Mouse (Mus musculus) spleen, adult 2 months (tissue): Measurements from ENCODE around the gene Trabd. TPM values are rescaled to one million over a fixed set of nuclear protein-coding genes. Genes with fewer than 3 reads are reported as not detected.

Experiments used
- DNase-seq, 2 experiments: peaks; one replicate each; pipeline versions ENCODE4 v3.0.0 to v3.0.0-alpha.2; 2012 to 2021; ENCODE audit warnings: low spot score in 2 of 2, low read depth in 1 of 2
- H3K27ac ChIP-seq: fragments of 200-500 bp; 2 replicates; pipeline ENCODE4 v1.5.1; 2012; ENCODE audit warnings: low read length, inconsistent platforms; ENCODE audit not compliant: insufficient read depth
- H3K27me3 ChIP-seq: fragments of 200-500 bp; 2 replicates; pipeline ENCODE4 v1.6.1; 2012; ENCODE audit warnings: mild to moderate bottlenecking, moderate library complexity, low read length, inconsistent platforms; ENCODE audit not compliant: control insufficient read depth, insufficient read depth
- H3K36me3 ChIP-seq: fragments of 200-500 bp; 2 replicates; pipeline ENCODE4 v1.6.1; 2012; ENCODE audit warnings: mild to moderate bottlenecking, low read length, inconsistent platforms; ENCODE audit not compliant: control insufficient read depth, insufficient read depth
- H3K4me1 ChIP-seq: fragments of 200-500 bp; 2 replicates; pipeline ENCODE4 v1.6.1; 2011; ENCODE audit warnings: inconsistent platforms; ENCODE audit not compliant: control insufficient read depth, insufficient read depth, insufficient read length
- H3K4me3 ChIP-seq: fragments of 200-500 bp; 2 replicates; pipeline ENCODE4 v1.5.1; 2011; ENCODE audit warnings: mild to moderate bottlenecking, inconsistent platforms; ENCODE audit not compliant: insufficient read depth, insufficient read length; ENCODE audit errors: extremely low read depth
- CTCF ChIP-seq: fragments of 200-500 bp; IDR thresholded peaks from 2 replicates; pipeline ENCODE4 v1.5.1; 2011; ENCODE audit warnings: mild to moderate bottlenecking, inconsistent platforms; ENCODE audit not compliant: insufficient read depth, insufficient read length, insufficient replicate concordance; ENCODE audit errors: extremely low read depth
- POLR2A ChIP-seq: fragments of 200-500 bp; IDR thresholded peaks from 2 replicates; pipeline ENCODE4 v1.6.1; 2011; ENCODE audit warnings: low read depth, low read length, inconsistent platforms
- WGBS: fragments of 180-500 bp; shearing (Covaris S2); methylation state at CpG from one replicate; pipeline ENCODE4 v1.1.7; 2018; 5-methylcytosine and 5-hydroxymethylcytosine counted together
- polyA plus RNA-seq: library from polyadenylated mRNA; depleted of rRNA; stranded (reverse); fragments of >200 nt; gene quantifications from 2 replicates; pipeline ENCODE4 v1.2.3, GENCODE M21; 2012

Gene Trabd
- polyA plus RNA-seq, 1 experiment: 59.5 TPM

DNA sequence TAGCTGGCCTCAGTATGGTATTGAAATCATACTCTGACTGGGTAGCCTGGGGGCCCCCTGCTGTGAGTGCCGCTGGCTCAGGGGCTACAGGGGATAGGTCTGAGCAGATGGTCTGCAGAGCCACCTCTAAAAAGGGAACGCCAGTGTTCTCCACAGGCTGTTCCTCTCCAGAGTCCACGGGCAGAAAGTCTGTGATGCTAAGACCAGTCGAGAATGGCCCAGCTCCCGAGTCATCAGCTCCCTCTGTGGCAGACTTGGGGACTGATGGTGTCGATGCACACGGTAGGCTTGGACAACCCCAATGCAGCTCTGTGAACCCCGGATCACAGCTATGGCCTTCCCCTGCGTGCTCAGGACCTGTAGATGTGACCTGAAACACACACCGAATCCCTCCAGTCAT, 29.0 kb downstream of the Trabd start:
- WGBS: 88% methylated on average over 10 of the region's 10 CpGs
- Histone ChIP-seq H3K4me3 (no peak overlapping the region), H3K27ac (no peak overlapping the region), H3K36me3 (peaks cover 41% of the 10 kb centered on the region), H3K27me3 (no peaks in the 10 kb centered on the region), H3K4me1 (no peaks in the 10 kb centered on the region)
- TF ChIP-seq POLR2A (no peak), CTCF (no peak)
- no peak for DNase-seq

DNA sequence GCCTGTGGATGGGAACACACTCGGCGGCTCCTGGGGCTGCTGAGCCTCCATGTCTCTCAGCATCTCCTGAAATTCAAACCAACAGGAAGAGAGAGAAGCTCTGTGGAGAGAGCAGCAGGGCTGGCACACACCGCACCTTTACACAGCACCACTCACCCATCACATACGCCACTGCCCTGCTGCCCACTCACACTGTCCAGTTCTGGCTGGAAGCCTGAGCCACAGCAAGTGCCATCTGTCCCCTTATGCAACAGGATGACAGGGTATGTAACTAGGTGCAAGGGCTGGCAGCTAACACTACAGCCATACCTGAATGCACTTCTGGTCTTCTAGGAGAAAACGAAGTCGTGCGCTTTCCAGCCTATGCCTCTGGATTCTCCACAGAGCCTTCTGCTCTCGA, 29.5 kb downstream of the Trabd start:
- Histone ChIP-seq H3K36me3 (peaks cover 38% of the 10 kb centered on the region), H3K27ac (no peak overlapping the region), H3K4me3 (no peak overlapping the region), H3K27me3 (no peaks in the 10 kb centered on the region), H3K4me1 (no peaks in the 10 kb centered on the region)
- TF ChIP-seq CTCF (no peak), POLR2A (no peak)
- WGBS: 97% methylated on average over 8 of the region's 8 CpGs
- no peak for DNase-seq

DNA sequence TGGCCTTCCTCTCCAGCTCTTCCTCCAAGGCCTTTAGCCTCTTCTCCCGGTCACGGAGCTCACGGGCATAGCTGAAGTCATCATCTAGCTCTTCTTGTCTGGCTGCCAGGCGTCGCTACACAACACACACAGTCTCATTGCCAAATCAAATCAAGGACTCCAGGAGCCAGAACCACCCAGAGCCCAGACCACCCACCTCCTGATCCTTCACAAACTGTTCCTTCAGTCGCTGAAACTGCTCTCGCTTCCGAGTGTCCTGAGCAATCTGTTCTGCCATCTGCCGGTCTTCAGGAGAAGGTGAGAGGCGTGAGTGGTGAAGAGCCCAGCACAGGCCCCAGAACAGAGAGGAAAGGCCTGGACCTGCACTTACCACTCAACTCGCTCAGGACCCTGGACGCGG, 31.1 kb downstream of the Trabd start:
- Histone ChIP-seq H3K36me3 (peaks cover 39% of the 10 kb centered on the region), H3K27me3 (no peaks in the 10 kb centered on the region), H3K27ac (no peak overlapping the region), H3K4me1 (no peaks in the 10 kb centered on the region), H3K4me3 (no peak overlapping the region)
- DNase-seq: no peak
- TF ChIP-seq CTCF (no peak), POLR2A (no peak)
- 95% methylated on average over 13 of the region's 13 CpGs for WGBS

DNA sequence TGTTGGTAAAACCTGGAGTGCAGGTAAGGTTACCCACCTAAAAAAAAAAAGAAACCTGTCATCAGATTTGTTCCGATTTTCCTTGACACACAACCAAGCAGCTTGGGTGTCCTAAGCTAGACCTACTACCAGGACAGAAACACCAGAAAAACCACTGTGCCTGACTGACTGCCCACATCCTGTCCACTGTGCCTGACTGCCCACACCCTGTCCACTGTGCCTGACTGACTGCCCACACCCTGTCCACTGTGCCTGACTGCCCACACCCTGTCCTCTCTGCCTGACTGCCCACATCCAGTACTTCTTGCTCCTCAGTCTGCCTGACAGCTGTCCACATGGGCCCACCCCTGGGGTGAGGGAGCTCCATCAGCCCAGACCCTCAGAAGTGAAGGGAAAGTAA, 32.1 kb downstream of the Trabd start:
- H3K36me3 ChIP-seq: peaks cover 37% of the 10 kb centered on the region
- no peak overlapping the region for H3K4me3 ChIP-seq
- TF ChIP-seq POLR2A (no peak), CTCF (no peak)
- no peaks in the 10 kb centered on the region for H3K27me3 ChIP-seq
- H3K27ac ChIP-seq: no peak overlapping the region
- 94% methylated on average over 1 of the region's 1 CpGs for WGBS
- H3K4me1 ChIP-seq: no peaks in the 10 kb centered on the region
- DNase-seq: no peak

DNA sequence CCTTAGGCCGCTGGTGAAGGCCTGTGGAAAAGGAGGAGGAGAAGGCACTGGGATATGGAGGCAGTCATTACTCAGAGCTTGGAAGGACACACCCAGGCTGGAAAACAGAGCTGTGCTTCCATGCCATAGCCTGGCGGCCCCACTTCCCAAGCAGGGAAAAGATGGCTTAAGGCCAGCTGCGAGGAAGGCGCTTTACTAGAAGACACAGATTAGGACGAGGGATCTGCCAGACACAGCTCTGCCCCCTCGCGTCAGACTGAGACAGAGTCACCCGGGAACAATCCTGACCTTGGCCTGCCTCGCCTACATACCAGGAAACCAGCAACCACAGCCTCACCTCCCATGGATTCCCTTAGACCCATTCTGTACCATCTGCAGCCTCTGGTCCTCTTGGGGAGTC, 35.2 kb downstream of the Trabd start:
- no peak overlapping the region for H3K27ac ChIP-seq
- no peaks in the 10 kb centered on the region for H3K27me3 ChIP-seq
- H3K4me1 ChIP-seq: no peaks in the 10 kb centered on the region
- no peak for TF ChIP-seq POLR2A
- no peak for TF ChIP-seq CTCF
- DNase-seq: no peak
- no peak overlapping the region for H3K4me3 ChIP-seq
- H3K36me3 ChIP-seq: peaks cover 34% of the 10 kb centered on the region
- 85% methylated on average over 9 of the region's 9 CpGs for WGBS

DNA sequence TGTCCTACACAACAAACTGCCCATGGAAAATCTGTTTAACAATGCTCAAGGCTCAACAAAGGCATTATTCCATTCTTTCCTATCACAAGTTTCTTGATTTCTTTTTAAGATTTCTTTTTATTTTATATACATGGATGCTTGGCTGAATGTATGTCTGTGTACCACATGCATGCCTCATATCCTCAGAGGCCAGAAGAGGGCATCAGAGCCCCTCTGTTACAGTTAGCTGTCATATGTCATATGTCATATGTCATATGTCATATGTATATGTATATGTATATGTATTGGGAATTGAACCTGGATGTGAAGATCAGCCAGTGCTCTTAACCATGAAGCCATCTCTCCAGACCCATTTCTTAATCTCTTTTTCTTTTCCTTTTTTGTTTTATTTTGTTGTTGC, 43.1 kb downstream of the Trabd start:
- Histone ChIP-seq H3K27ac (no peak overlapping the region), H3K4me3 (no peak overlapping the region), H3K4me1 (peaks cover 7% of the 10 kb centered on the region; the same call in 1 of the 2 replicates), H3K27me3 (no peaks in the 10 kb centered on the region), H3K36me3 (peaks cover 9% of the 10 kb centered on the region)
- peak; percentile 21; the same call in 1 of the 2 replicates for TF ChIP-seq CTCF
- no peak for TF ChIP-seq POLR2A
- DNase-seq: peak; percentile 50 to 55

DNA sequence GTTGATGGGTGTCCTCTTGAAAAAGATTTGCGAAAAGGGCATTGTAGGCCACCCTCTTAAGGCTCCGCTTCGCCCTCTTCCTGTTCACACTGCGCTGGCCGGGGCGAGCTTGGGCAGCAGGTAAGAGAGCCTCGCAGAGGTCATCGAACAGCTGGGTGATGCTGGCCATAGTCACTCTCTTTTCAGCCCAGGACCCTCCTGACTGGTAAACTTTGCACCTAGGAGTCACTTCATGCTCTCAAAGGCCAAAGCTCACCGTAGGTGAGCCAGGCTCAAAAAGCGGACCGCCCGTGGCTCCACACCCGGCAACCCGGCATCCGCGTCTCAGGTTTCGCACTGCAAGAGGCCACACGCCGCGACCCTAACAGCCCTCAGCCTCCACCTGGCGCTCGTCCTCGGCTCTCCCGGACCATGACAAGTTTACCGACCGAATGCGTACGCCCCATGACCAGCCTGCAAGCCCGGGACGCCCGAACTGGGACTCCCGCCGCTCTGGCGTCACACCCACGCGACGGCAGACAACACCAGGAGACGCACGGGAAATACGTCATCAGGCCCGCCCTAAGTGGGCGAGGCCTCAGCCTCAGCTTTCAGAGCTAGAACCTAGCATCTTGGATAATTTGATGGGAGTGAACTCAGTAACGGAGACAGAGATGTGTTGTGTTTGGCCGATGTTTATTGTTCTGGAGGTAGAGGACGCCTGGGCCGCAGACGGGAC, 47.9 kb downstream of the Trabd start, which contains the start of gene Tubgcp6:
Tubgcp6 (minus strand) TSS at position 464 of the 718 bp plus-strand sequence.
- Histone ChIP-seq H3K27ac (peak within 1 kb of the TSS; percentile 55), H3K4me3 (peak within 1 kb of the TSS; percentile 97), H3K4me1 (peaks cover 15% of the 10 kb centered on the region), H3K27me3 (no peaks in the 10 kb centered on the region), H3K36me3 (peaks cover 9% of the 10 kb centered on the region)
- peak; percentile 80 to 91 for DNase-seq
- TF ChIP-seq CTCF (no peak), POLR2A (peak; percentile 41; the same call in 1 of the 2 replicates)
- 1% methylated on average over 47 of the region's 47 CpGs for WGBS
